ENCODE assay signal across 9 mouse cellular contexts in genomic region chrX:7610035-7610434, GRCm38 (mm10). TPM values are rescaled to one million over a fixed set of nuclear protein-coding genes. Genes with fewer than 3 reads are reported as not detected.
DNase-seq lines count a peak whose midpoint lies in the region; ATAC-seq lines count a peak whose summit lies in the region.
"Had no signal": no experiment of that assay in that cellular context is flagged by ENCODE, and none has a peak within 500 bp of the region (broad histone marks: within the 10 kb centered on the region; RNA-seq: fewer than 3 reads in every experiment).

No protein-coding gene starts in this region.

- peak overlapping the region; percentile 61 for H3K4me2 ChIP-seq in liver, embryonic 11.5 days
- peak overlapping the region; percentile 76 for H3K4me2 ChIP-seq in hindbrain, embryonic 14.5 days (replicated peaks)
- peak overlapping the region; percentile 65 for H3K4me2 ChIP-seq in neural tube, embryonic 12.5 days (replicated peaks)

- 19% methylated on average over 21 of the region's 21 CpGs for WGBS in liver, embryonic 11.5 days
- 23% methylated on average over 21 of the region's 21 CpGs for WGBS in hindbrain, embryonic 14.5 days
- 21% methylated on average over 21 of the region's 21 CpGs for WGBS in neural tube, embryonic 12.5 days

- H3K27ac ChIP-seq in liver, embryonic 11.5 days (ENCODE audit: low read depth, low read length): no peak overlapping the region
- H3K27ac ChIP-seq in hindbrain, embryonic 14.5 days: peak overlapping the region; percentile 53
- no peak overlapping the region for H3K27ac ChIP-seq in neural tube, embryonic 12.5 days

- H3K4me3 ChIP-seq in liver, embryonic 11.5 days (ENCODE audit: low read depth, low read length): peak overlapping the region; percentile 35
- peak overlapping the region; percentile 39 for H3K4me3 ChIP-seq in hindbrain, embryonic 14.5 days (replicated peaks; ENCODE audit: low read length)
- H3K4me3 ChIP-seq in neural tube, embryonic 12.5 days: peak overlapping the region; percentile 30; the same call in 1 of the 2 replicates

- no peak overlapping the region for H3K9ac ChIP-seq in liver, embryonic 11.5 days (ENCODE audit: low read depth, low read length)
- H3K9ac ChIP-seq in hindbrain, embryonic 14.5 days: peak overlapping the region; percentile 53
- no peak overlapping the region for H3K9ac ChIP-seq in neural tube, embryonic 12.5 days

- DNase-seq in liver, embryonic 11.5 days (ENCODE audit: low spot score): no peak
- DNase-seq in liver: no peak
- peak; percentile 20 to 22 for DNase-seq in cerebellum, postnatal 36 days
- peak; percentile 27 for DNase-seq in hindbrain, embryonic 14.5 days (ENCODE audit: low spot score)
- no peak for DNase-seq in spleen, postnatal 10 days (ENCODE audit: low spot score in 2 of 2)
- DNase-seq in natural killer cell, adult 2 months (ENCODE audit: low spot score in 2 of 2): no peak
- no peak for DNase-seq in gastrocnemius, adult 8-10 months (ENCODE audit: low spot score in 2 of 2)
- DNase-seq: kidney, adult 8-10 months had no signal

- H3K9me3 ChIP-seq in liver, embryonic 11.5 days (ENCODE audit: control insufficient read depth, low read length): no peaks in the 10 kb centered on the region
- no peaks in the 10 kb centered on the region for H3K9me3 ChIP-seq in hindbrain, embryonic 14.5 days (ENCODE audit: control insufficient read depth, low read length)
- H3K9me3 ChIP-seq in neural tube, embryonic 12.5 days: no peaks in the 10 kb centered on the region

- no peaks in the 10 kb centered on the region for H3K36me3 ChIP-seq in liver, embryonic 11.5 days (ENCODE audit: control insufficient read depth, insufficient read depth, low read length)
- H3K36me3 ChIP-seq in hindbrain, embryonic 14.5 days (replicated peaks; ENCODE audit: control insufficient read depth, insufficient read depth): no peaks in the 10 kb centered on the region
- no peaks in the 10 kb centered on the region for H3K36me3 ChIP-seq in neural tube, embryonic 12.5 days

- H3K27me3 ChIP-seq in liver, embryonic 11.5 days (replicated peaks; ENCODE audit: control insufficient read depth, insufficient read depth, low read length): peaks cover 8% of the 10 kb centered on the region
- no peaks in the 10 kb centered on the region for H3K27me3 ChIP-seq in hindbrain, embryonic 14.5 days (ENCODE audit: control insufficient read depth, insufficient read depth, low read length)
- no peaks in the 10 kb centered on the region for H3K27me3 ChIP-seq in neural tube, embryonic 12.5 days (replicated peaks)

- no peak for ATAC-seq in liver, embryonic 11.5 days (replicated peaks; ENCODE audit: low FRiP score)
- no peak for ATAC-seq in hindbrain, embryonic 14.5 days (ENCODE audit: low FRiP score)
- no peak for ATAC-seq in neural tube, embryonic 12.5 days (ENCODE audit: low FRiP score, low read depth)

- H3K4me1 ChIP-seq in liver, embryonic 11.5 days (replicated peaks; ENCODE audit: control insufficient read depth, insufficient read depth, low read length): no peaks in the 10 kb centered on the region
- no peaks in the 10 kb centered on the region for H3K4me1 ChIP-seq in hindbrain, embryonic 14.5 days (replicated peaks; ENCODE audit: control insufficient read depth, insufficient read depth, low read length)
- no peaks in the 10 kb centered on the region for H3K4me1 ChIP-seq in neural tube, embryonic 12.5 days

RNA-seq across cellular contexts. Expression of gene Cacna1f, which starts 3.2 kb away (rescaled TPM):
- polyA plus RNA-seq in liver, embryonic 11.5 days (2014; fragmentation: Nextera tagmentation; extraction: Ambion mirVana): 0.03 and 0.08 TPM in 2 replicates
- polyA plus RNA-seq in hindbrain, embryonic 14.5 days (2014; fragmentation: Nextera tagmentation; extraction: Ambion mirVana): 0.21 TPM in 1 of 2 replicates, not detected in the other
- polyA plus RNA-seq in neural tube, embryonic 12.5 days (2016; fragmentation: Nextera tagmentation; extraction: Ambion mirVana): 0.47 TPM in 1 of 2 replicates, not detected in the other
- total RNA-seq in gastrocnemius, adult 8-10 months (2022): not detected

RNA-seq across cellular contexts. Expression of gene Ccdc22, which starts 4.7 kb away (rescaled TPM):
- 32.5 and 35.3 TPM in 2 replicates for polyA plus RNA-seq in liver, embryonic 11.5 days (2014; fragmentation: Nextera tagmentation; extraction: Ambion mirVana)
- 26.6 and 28.0 TPM in 2 replicates for polyA plus RNA-seq in hindbrain, embryonic 14.5 days (2014; fragmentation: Nextera tagmentation; extraction: Ambion mirVana)
- polyA plus RNA-seq in neural tube, embryonic 12.5 days (2016; fragmentation: Nextera tagmentation; extraction: Ambion mirVana): 30.2 and 30.6 TPM in 2 replicates
- total RNA-seq in gastrocnemius, adult 8-10 months (2022): 10 to 100 TPM; 10.1 to 13.8 (median 11.6) TPM

RNA-seq across cellular contexts. Expression of gene Syp, which starts 28.2 kb away (rescaled TPM):
- 0.69 and 0.95 TPM in 2 replicates for polyA plus RNA-seq in liver, embryonic 11.5 days (2014; fragmentation: Nextera tagmentation; extraction: Ambion mirVana)
- 106 and 109 TPM in 2 replicates for polyA plus RNA-seq in hindbrain, embryonic 14.5 days (2014; fragmentation: Nextera tagmentation; extraction: Ambion mirVana)
- polyA plus RNA-seq in neural tube, embryonic 12.5 days (2016; fragmentation: Nextera tagmentation; extraction: Ambion mirVana): 62.2 and 71.0 TPM in 2 replicates
- 1 to 10 TPM in 3 of 4 experiments, under 1 TPM in 1; 0.73 to 4.3 (median 2.2) TPM for total RNA-seq in gastrocnemius, adult 8-10 months (2022)

RNA-seq across cellular contexts. Expression of gene Ppp1r3f, which starts 36.0 kb away (rescaled TPM):
- polyA plus RNA-seq in liver, embryonic 11.5 days (2014; fragmentation: Nextera tagmentation; extraction: Ambion mirVana): 0.49 and 1.4 TPM in 2 replicates
- 5.0 and 7.5 TPM in 2 replicates for polyA plus RNA-seq in hindbrain, embryonic 14.5 days (2014; fragmentation: Nextera tagmentation; extraction: Ambion mirVana)
- 4.6 and 5.3 TPM in 2 replicates for polyA plus RNA-seq in neural tube, embryonic 12.5 days (2016; fragmentation: Nextera tagmentation; extraction: Ambion mirVana)
- total RNA-seq in gastrocnemius, adult 8-10 months (2022): 1 to 10 TPM; 2.4 to 4.7 (median 4.3) TPM

RNA-seq across cellular contexts. Expression of gene Foxp3, which starts 36.6 kb away (rescaled TPM):
- polyA plus RNA-seq in liver, embryonic 11.5 days (2014; fragmentation: Nextera tagmentation; extraction: Ambion mirVana): 0.06 TPM in 1 of 2 replicates, not detected in the other
- 0.09 and 0.25 TPM in 2 replicates for polyA plus RNA-seq in hindbrain, embryonic 14.5 days (2014; fragmentation: Nextera tagmentation; extraction: Ambion mirVana)
- 0.06 and 0.09 TPM in 2 replicates for polyA plus RNA-seq in neural tube, embryonic 12.5 days (2016; fragmentation: Nextera tagmentation; extraction: Ambion mirVana)
- total RNA-seq in gastrocnemius, adult 8-10 months (2022): under 1 TPM in 2 of 4 experiments, not detected in 2; 0.19 to 0.59 TPM

Comparison
In these comparisons a context has a peak if more than half of its experiments do, and no peak if none do; other contexts are left out.
1. DNase-seq: peak in cerebellum, postnatal 36 days (2 of 2) and hindbrain, embryonic 14.5 days (single experiment); none in liver, embryonic 11.5 days (single experiment), liver (single experiment), spleen, postnatal 10 days (0 of 2), natural killer cell, adult 2 months (0 of 2) and gastrocnemius, adult 8-10 months (0 of 2).
2. RNA of gene Syp, which starts 28.2 kb away (polyA plus RNA-seq): 106 to 109 TPM in hindbrain, embryonic 14.5 days and 62.2 to 71.0 TPM in neural tube, embryonic 12.5 days; 0.69 to 0.95 TPM in liver, embryonic 11.5 days; every median in the first group is over 10 times any median in the second.
3. Peak in every context shown above with its lines, with median percentiles within 50 percentile points of each other: H3K4me2 ChIP-seq and H3K4me3 ChIP-seq.